Mouse (Mus musculus) MEL (cell line): ENCODE measurements at regions not wholly inside any gene's neighbourhood (a gene's known extent, or its start where the extent isn't known, plus 50 kb on each side); places are given as distances from the start of the nearest gene placed in this dataset.

Experiments
- CTCF ChIP-seq, 3 experiments: IDR thresholded peaks in 2 of 3; conservative IDR thresholded peaks in 1 of 3; 2 replicates each; pipeline ENCODE4 v1.5.1; 2011 to 2012; ENCODE audit warnings: low read length in 3 of 3, low read depth in 2 of 3, mild to moderate bottlenecking in 2 of 3, improper control_type of control experiment in 1 of 3, inconsistent platforms in 1 of 3, mixed read lengths in 1 of 3, moderate library complexity in 1 of 3; ENCODE audit not compliant: control insufficient read depth in 1 of 3, insufficient read depth in 1 of 3, poor library complexity in 1 of 3, severe bottlenecking in 1 of 3
- EP300 ChIP-seq, 2 experiments: IDR thresholded peaks; 2 replicates each; pipeline ENCODE4 v1.6.1; 2011; ENCODE audit warnings: improper control_type of control experiment in 2 of 2, low read length in 2 of 2, low read depth in 1 of 2, mild to moderate bottlenecking in 1 of 2
- GATA1 ChIP-seq: IDR thresholded peaks from 2 replicates; pipeline ENCODE4 v1.6.1; 2011; ENCODE audit warnings: low read depth, low read length, improper control_type of control experiment
- KAT2A ChIP-seq: conservative IDR thresholded peaks from 2 replicates; pipeline ENCODE4 v1.6.1; 2012; ENCODE audit warnings: low read depth, low read length, improper control_type of control experiment, inconsistent platforms
- MAX ChIP-seq: IDR thresholded peaks from 2 replicates; pipeline ENCODE4 v1.6.1; 2011; ENCODE audit warnings: low read length, improper control_type of control experiment
- POLR2A ChIP-seq, 2 experiments: IDR thresholded peaks; 2 replicates each; pipeline ENCODE4 v1.6.1; 2011 to 2012; ENCODE audit warnings: low read length in 2 of 2, mild to moderate bottlenecking in 2 of 2, control low read depth in 1 of 2, improper control_type of control experiment in 1 of 2, low read depth in 1 of 2, moderate library complexity in 1 of 2; ENCODE audit not compliant: control insufficient read depth in 1 of 2, insufficient read depth in 1 of 2, poor library complexity in 1 of 2
- RAD21 ChIP-seq: IDR thresholded peaks from 2 replicates; pipeline ENCODE4 v1.6.1; 2011; ENCODE audit warnings: mild to moderate bottlenecking, low read depth, low read length, improper control_type of control experiment
- SMC3 ChIP-seq: IDR thresholded peaks from 2 replicates; pipeline ENCODE4 v1.6.1; 2011; ENCODE audit warnings: low read depth, low read length, improper control_type of control experiment
- USF2 ChIP-seq, 2 experiments: IDR thresholded peaks; 2 replicates each; pipeline ENCODE4 v1.6.1; 2011 to 2012; ENCODE audit warnings: improper control_type of control experiment in 2 of 2, low read length in 2 of 2, borderline replicate concordance in 1 of 2, inconsistent platforms in 1 of 2, low read depth in 1 of 2, mild to moderate bottlenecking in 1 of 2; ENCODE audit not compliant: insufficient read depth in 1 of 2

GRCm38 (mm10) chr5:120356950-120357349 is 74.5 kb upstream of the Lhx5 start:
- no peak for TF ChIP-seq POLR2A (IDR thresholded peaks at IDR 0.05; ENCODE audit: control insufficient read depth in 1 of 2, insufficient read depth in 1 of 2, low read depth in 1 of 2, low read length in 2 of 2, poor library complexity in 1 of 2)
- TF ChIP-seq KAT2A, result no peak
- TF ChIP-seq MAX, result no peak
- no peak for TF ChIP-seq RAD21
- TF ChIP-seq CTCF (IDR thresholded peaks at IDR 0.05 in 2 of 3, conservative IDR thresholded peaks at IDR 0.05 in 1 of 3; ENCODE audit: control insufficient read depth in 1 of 3, insufficient read depth in 1 of 3, low read depth in 2 of 3, low read length in 3 of 3, poor library complexity in 1 of 3, severe bottlenecking in 1 of 3), result no peak
- no peak for TF ChIP-seq EP300 (IDR thresholded peaks at IDR 0.05; ENCODE audit: low read depth in 1 of 2, low read length in 2 of 2)
- no peak for TF ChIP-seq GATA1
- no peak for TF ChIP-seq USF2 (IDR thresholded peaks at IDR 0.05; ENCODE audit: borderline replicate concordance in 1 of 2, insufficient read depth in 1 of 2, low read depth in 1 of 2, low read length in 2 of 2)
- no peak for TF ChIP-seq SMC3
